Mouse (Mus musculus) retina, embryonic 14.5 days (tissue): ENCODE measurements at regions not wholly inside any gene's neighbourhood (a gene's known extent, or its start where the extent isn't known, plus 50 kb on each side); places are given as distances from the start of the nearest gene placed in this dataset.

Experiments
- DNase-seq: peaks from one replicate; pipeline ENCODE4 v3.0.0-alpha.2; 2015; ENCODE audit warnings: low spot score

GRCm38 (mm10) chr9:52377761-52378160, 209.4 kb upstream of the Zc3h12c start:
- no peak for DNase-seq

- DNase-seq = no peak
Observed at GRCm38 (mm10) chr9:52376914-52377313, 208.5 kb upstream of the Zc3h12c start.

GRCm38 (mm10) chr9:52371296-52371695, 202.9 kb upstream of the Zc3h12c start:
- peak; percentile 45 for DNase-seq

- DNase-seq = peak; percentile 84
Observed at GRCm38 (mm10) chr9:52368911-52369310, 200.5 kb upstream of the Zc3h12c start.

- no peak for DNase-seq
Observed at GRCm38 (mm10) chr9:52368080-52368479, 199.7 kb upstream of the Zc3h12c start.

DNA sequence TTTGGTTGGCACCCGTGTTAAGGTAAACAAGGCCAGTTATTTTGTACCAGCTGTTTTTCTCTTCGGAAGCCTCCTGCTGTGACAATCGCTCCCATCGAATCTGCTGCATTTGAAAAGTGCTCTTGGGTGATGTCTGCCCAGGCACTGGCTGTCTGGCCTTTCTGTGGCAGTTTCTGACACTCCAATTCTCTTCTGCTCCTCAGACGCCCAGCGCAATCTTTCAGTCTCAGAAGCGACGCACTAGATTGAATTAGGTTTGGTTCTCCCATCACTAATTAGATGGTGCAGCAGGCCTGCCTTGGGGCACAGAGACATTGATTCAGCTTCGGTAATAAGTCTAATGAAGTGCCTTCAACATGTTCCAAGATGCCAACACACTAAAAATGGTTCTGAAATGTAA, 197.7 kb upstream of the Zc3h12c start:
- DNase-seq = peak; percentile 69

- no peak for DNase-seq
Observed at GRCm38 (mm10) chr9:52361599-52361998, 193.2 kb upstream of the Zc3h12c start.

- peak; percentile 75 for DNase-seq
Observed at GRCm38 (mm10) chr9:52359416-52359815, 191.0 kb upstream of the Zc3h12c start.

- no peak for DNase-seq
Observed at GRCm38 (mm10) chr9:52356549-52356948, 188.2 kb upstream of the Zc3h12c start.

DNA sequence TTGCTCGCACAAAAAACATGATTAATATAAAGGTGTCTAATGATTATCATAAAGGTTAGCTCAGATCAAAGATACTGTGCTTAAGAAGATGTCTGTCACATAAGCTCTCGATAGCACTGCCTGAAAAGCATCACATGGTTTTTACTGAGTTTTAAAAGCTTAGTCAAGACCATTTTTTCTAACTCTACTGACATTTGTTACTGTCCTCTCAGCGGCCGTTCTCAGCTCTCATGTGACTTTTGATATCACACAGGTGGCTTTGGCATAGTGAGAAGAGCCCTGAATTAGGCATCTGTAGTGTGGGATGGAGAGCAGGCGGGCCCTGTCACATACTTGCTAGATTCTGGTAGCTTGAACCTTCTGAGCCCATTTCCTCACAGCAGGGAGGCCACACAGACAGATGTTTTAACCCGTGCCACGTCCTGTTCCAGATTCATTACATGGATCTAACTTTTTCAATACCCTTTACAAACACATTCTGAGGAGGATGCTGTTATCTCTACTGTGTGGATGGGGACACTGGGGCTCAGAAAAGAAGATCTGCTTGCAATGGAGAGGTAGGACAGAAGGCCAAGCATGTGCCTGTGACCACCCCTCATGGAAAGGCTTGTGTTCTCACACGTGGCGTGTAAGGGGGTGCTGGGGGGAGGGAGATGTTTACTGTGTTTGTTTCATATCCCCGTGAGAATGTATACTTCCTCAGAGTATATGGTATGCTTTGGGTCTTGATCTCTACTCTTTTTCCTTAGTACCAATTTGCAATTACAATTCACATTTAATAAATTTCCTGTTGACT, 187.0 kb upstream of the Zc3h12c start:
- DNase-seq = no peak

DNA sequence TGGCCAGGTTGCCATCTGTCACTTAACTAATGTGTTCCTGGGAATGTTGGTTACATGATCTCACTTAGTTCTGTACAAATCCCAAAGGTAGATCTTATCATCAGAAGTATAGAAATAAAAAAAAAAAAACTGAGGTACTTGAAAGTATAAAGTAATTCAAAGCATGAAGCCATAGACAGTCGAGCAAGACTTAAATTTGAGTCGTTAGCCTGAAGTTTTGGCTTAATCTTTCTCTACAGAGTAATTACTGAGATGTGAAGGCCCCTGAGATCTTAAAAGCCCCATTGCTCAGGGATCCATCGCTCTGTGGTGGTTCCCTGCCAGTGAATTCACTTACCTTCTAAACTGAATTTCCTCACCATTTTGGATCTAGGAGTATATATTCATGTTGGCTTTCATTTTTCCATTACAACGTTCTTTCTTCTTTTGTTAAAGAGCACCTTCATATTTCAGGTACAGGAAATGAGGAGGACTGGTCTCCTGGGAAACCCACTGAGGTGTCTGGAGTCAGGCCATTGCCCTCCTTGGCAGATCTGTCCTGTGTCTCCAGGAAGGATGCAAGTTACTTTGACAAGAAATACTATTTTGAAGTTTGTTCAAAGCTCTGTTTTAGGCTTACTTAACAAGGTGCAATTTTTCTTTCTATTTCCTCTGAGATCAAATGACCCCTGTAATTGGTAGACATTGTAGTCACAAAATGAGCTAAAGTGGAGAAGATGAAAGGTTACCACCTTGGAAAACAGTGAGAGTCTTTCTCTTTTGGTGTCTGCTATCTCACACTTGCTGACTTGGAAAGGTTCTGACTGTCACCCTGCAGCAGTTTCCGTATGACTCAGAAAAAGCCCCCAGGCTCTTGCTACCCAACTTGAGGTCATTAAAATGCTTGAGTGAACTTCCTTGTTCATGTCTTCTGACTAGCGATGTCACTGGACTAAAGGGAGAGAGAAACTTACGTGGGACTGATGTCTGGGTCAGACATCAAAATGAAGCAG, 180.5 kb upstream of the Zc3h12c start:
- no peak for DNase-seq

DNA sequence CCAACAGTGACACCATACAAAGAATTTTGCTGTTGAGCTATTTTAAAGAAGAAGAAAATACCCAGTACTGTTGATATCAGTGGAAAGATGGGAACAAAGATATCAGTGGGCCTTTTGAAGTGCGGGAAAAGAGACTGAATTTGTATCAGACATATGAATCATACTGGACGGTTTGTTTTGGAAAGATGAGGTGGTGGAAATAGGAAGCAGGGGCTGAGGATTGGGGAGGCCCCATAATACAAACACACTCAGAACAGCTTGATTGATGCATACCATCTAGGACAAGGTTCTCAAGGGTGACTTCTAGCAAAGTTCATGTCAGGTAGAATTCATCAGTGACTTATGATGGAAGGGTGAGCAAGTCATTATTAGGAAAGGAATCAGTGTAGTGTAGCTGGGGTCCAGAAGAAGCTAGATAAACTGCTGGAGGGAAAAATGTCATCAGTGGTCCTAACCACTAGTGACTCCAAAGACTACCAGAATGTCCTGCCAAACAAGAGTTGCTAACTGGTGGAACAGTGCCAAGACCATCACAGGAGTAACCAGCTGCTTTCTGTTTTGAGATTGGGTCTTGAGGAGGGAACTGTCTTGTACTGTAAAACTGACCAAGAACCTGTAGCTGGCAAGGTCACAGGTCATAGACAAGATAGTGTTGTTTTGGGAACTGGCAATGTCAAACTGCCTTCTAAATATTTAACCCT, 176.0 kb upstream of the Zc3h12c start:
- DNase-seq = no peak

DNA sequence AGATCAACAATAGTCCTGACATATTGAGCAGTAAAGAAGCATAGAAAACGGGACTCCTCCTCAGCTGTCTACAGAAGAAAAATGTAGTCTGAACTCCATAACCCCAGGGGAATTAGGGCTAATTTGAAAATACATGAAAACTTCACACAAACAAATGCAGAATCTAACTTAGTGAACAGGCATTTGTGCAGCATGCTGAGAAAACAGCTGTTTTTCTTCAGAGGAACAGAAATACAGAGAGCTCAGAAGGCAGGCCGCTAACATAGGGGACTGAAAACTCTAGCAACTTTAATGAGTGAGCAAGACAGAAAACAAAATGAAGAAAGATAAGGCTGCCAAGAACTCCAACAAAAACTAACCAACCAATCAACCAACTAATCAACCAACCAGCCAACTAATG, 172.7 kb upstream of the Zc3h12c start:
- no peak for DNase-seq

DNA sequence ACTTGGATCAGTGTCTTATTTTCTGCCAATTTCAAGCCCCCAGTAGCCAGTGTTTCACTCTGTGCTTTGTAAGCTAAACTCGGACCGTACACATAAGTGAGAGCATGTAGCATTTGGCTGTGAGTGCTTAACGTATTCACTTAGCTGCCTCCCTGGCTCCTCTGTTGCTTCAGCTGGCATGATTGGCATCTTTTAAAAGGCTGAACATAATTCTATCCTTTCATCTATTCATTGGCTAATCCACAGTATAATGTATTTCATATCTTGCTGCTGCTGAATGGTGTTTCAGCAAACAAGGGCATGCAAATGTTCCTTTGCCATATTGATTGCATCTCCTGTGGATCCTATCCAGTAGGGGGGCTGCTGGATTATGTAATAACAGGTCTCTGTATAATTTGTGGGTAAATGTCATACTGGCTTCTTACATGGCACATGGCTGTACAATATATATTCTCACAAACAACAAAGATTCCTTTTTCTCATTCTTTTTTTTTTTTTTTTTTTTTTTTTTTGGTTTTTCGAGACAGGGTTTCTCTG, 169.5 kb upstream of the Zc3h12c start:
- no peak for DNase-seq

DNA sequence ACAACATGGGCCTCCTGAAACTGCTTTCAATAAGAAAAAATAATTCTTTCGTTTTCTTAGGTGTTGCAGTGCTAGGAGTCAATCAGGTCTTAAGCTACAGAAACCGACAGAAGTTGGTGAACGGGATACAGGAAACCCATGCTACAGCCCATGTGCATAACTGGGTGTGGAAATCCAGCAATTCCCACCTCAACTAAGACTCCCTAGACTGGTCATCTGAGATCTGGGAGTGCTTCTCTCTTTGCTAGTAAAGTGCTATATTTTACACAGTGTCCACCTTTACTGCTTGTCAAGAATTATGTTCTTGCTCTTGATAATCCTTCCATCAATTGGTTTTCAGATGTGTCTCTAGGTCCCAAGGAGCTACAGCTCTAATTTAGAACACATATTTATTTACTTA, 166.4 kb upstream of the Zc3h12c start:
- DNase-seq = no peak

GRCm38 (mm10) chr9:52333884-52334283, 165.5 kb upstream of the Zc3h12c start:
- DNase-seq = no peak

- DNase-seq = no peak
Observed at GRCm38 (mm10) chr9:52331748-52332147, 163.4 kb upstream of the Zc3h12c start.

DNA sequence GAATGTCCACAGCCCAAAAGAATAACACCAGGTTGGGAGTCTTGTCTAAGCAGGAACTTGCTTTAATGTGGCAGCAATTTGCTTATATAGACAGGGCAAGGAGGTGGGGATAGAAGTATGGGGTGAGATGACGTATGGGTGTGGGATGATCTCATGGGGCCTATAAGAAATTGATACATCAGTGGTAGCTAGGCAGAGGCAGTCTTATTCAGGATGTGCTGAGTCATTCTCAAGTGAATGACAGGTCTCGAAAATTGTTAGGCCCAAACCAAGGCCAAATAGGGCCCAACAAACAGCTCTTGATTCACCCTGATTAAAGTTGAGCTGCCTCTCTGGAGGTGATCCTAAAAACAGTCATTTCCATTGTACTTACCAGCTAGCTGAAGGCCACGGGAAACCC, 162.3 kb upstream of the Zc3h12c start:
- DNase-seq = no peak

DNA sequence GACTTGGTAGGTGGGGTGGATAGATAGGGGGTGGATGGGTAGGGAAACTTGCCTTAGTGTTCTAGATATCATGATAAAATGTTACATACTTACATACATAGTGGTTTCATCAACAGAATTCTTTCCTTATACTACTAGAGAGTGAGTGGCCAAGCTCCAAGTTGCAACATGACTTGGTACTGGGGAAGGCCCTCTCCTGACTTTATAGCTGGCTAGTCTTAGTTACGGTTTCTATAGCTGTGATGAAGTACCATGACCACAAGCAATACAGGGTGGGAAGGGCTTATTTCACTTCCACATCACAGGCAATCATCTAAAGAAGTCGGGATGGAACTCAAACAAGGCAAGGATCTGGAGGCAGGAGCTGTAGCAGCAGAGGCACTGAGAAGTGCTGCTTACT, 156.0 kb upstream of the Zc3h12c start:
- no peak for DNase-seq

- DNase-seq = no peak
Observed at GRCm38 (mm10) chr9:52323757-52324156, 155.4 kb upstream of the Zc3h12c start.

- no peak for DNase-seq
Observed at GRCm38 (mm10) chr9:52323226-52323625, 154.9 kb upstream of the Zc3h12c start.

- DNase-seq = peak; percentile 59
Observed at GRCm38 (mm10) chr9:52301521-52301920, 133.1 kb upstream of the Zc3h12c start.
